Mouse (Mus musculus) kidney, adult 18-20 months (tissue): ENCODE data around the gene Ephx1.
"Not testable (repeated sequence)": the region's sequence is repeated elsewhere in the genome, so short reads cannot be mapped to it uniquely, and the experiment has no call there.

ENCODE experiments used
- DNase-seq: peaks from one replicate; pipeline ENCODE4 v3.0.0; 2021

Ephx1 gene

GRCm38 (mm10) chr1:181020756-181021487 lies at the start of gene Ephx1:
Gene Ephx1 (minus strand): TSS chr1:181020904.
- no peak for DNase-seq

GRCm38 (mm10) chr1:181069671-181070070 lies 49.0 kb upstream of the Ephx1 start:
- no peak for DNase-seq

- no peak for DNase-seq
Measured at GRCm38 (mm10) chr1:181068344-181068743, 47.6 kb upstream of the Ephx1 start.

GRCm38 (mm10) chr1:181064648-181065047 lies 43.9 kb upstream of the Ephx1 start:
- DNase-seq = no peak

GRCm38 (mm10) chr1:181063991-181064390 lies 43.3 kb upstream of the Ephx1 start:
- no peak for DNase-seq

GRCm38 (mm10) chr1:181061784-181062485 lies 41.2 kb upstream of the Ephx1 start:
- DNase-seq = no peak

GRCm38 (mm10) chr1:181052898-181053297 lies 32.2 kb upstream of the Ephx1 start:
- DNase-seq = no peak

- DNase-seq = no peak
Measured at GRCm38 (mm10) chr1:181050937-181051336, 30.2 kb upstream of the Ephx1 start, which contains the start of gene 9130409I23Rik. Gene 9130409I23Rik (plus strand): TSS chr1:181051237.

GRCm38 (mm10) chr1:181049328-181049842 lies 28.7 kb upstream of the Ephx1 start:
- DNase-seq = no peak

GRCm38 (mm10) chr1:181047520-181047919 lies 26.8 kb upstream of the Ephx1 start:
- DNase-seq = no peak

GRCm38 (mm10) chr1:181039652-181040051 lies 18.9 kb upstream of the Ephx1 start:
- DNase-seq = peak; percentile 20

- no peak for DNase-seq
Measured at GRCm38 (mm10) chr1:181037623-181038022, 16.9 kb upstream of the Ephx1 start.

GRCm38 (mm10) chr1:181035015-181035778 lies 14.5 kb upstream of the Ephx1 start:
- not testable (repeated sequence) for DNase-seq

- peak; percentile 70 for DNase-seq
Measured at GRCm38 (mm10) chr1:181022265-181022664, 1.6 kb upstream of the Ephx1 start.

- DNase-seq = no peak
Measured at GRCm38 (mm10) chr1:181021488-181021865, 773 bp upstream of the Ephx1 start.

GRCm38 (mm10) chr1:181017890-181018420 lies 2.7 kb downstream of the Ephx1 start:
- no peak for DNase-seq

GRCm38 (mm10) chr1:181017212-181017711 lies 3.4 kb downstream of the Ephx1 start:
- peak; percentile 91 for DNase-seq

GRCm38 (mm10) chr1:181016532-181017131 lies 4.1 kb downstream of the Ephx1 start:
- DNase-seq = peak; percentile 82

GRCm38 (mm10) chr1:181016045-181016444 lies 4.7 kb downstream of the Ephx1 start:
- no peak for DNase-seq

- peak; percentile 83 for DNase-seq
Measured at GRCm38 (mm10) chr1:181015558-181015957, 5.1 kb downstream of the Ephx1 start.

GRCm38 (mm10) chr1:181014731-181015500 lies 5.8 kb downstream of the Ephx1 start:
- peak; percentile 72 for DNase-seq
